Comparison of ENCODE assay signal across 8 mouse cellular contexts in the genomic region with DNA sequence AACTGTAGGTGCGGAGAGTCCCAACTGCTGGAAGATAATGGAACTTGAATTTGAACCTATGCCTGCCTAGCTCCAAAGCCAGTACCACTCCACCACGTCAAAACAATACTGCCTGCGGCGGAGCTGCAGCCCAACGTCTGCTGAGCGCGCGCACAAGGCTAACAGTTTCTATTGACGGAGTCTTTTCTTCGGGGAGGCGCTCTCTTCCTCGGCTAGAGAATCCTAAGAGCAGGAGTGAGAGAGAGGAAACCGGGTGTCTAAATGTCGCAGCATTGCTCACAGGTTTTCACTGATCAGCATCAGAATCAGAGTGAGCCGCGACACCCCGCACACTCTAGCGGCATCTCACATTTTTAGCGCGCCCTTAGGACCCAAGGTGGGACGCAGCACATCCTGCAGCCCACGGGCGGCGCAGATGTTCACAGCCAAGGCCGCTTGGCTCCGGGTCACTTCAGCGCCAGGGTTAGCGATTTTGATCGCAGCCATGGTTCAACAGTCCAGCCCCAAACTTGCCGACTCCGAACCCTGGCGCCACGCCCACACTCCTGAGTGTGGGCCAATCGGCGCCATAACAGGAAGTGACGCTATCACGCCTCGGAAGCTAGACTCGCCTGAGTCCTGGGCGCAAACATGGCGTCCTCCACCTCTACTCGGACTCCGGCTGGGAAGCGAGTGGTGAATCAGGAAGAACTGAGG. TPM values are rescaled to one million over a fixed set of nuclear protein-coding genes. Genes with fewer than 3 reads are reported as not detected.
DNase-seq lines count a peak whose midpoint lies in the region; ATAC-seq lines count a peak whose summit lies in the region.

TSS of gene Cct6b (minus strand) at position 580 of the 696 bp plus-strand sequence.
TSS of gene Zfp830 (plus strand) at position 604 of the 696 bp plus-strand sequence.

- ATAC-seq in activated CD4-positive, CD25-positive, alpha-beta regulatory T cell, adult 4 months: peak; percentile 98
- peak; percentile 98 for ATAC-seq in common myeloid progenitor, adult 5-6 weeks (replicated peaks; ENCODE audit: low read depth, poor library complexity, severe bottlenecking)
- ATAC-seq in hindbrain, embryonic 16.5 days: peak; percentile 100

- H3K27ac ChIP-seq in hindbrain, embryonic 16.5 days (ENCODE audit: low read depth, low read length): peak within 1 kb of the TSS; percentile 94

- no peaks in the 10 kb centered on the region for H3K36me3 ChIP-seq in hindbrain, embryonic 16.5 days (ENCODE audit: control insufficient read depth, insufficient read depth, low read length)

- H3K4me2 ChIP-seq in hindbrain, embryonic 16.5 days (ENCODE audit: low read length): peak within 1 kb of the TSS; percentile 99

- peak; percentile 92 for DNase-seq in gastrocnemius, adult 18-20 months (ENCODE audit: low spot score)
- peak; percentile 87 for DNase-seq in left cerebral cortex, adult 11 months (ENCODE audit: low spot score)
- peak; percentile 96 for DNase-seq in lung, postnatal 36 days
- peak; percentile 95 for DNase-seq in retina, embryonic 14.5 days (ENCODE audit: low spot score)
- DNase-seq in thymus, postnatal 4 days: peak; percentile 92

- under 1% methylated on average over 43 of the region's 44 CpGs for WGBS in hindbrain, embryonic 16.5 days

- H3K9me3 ChIP-seq in hindbrain, embryonic 16.5 days (ENCODE audit: control insufficient read depth, low read length): no peaks in the 10 kb centered on the region

- peak within 1 kb of the TSS; percentile 83 for H3K4me3 ChIP-seq in hindbrain, embryonic 16.5 days (ENCODE audit: low read length)

- peaks cover 20% of the 10 kb centered on the region for H3K4me1 ChIP-seq in hindbrain, embryonic 16.5 days (ENCODE audit: control insufficient read depth, insufficient read depth, low read depth, low read length)

- H3K27me3 ChIP-seq in hindbrain, embryonic 16.5 days (replicated peaks; ENCODE audit: control insufficient read depth, insufficient read depth, low read length): no peaks in the 10 kb centered on the region

- H3K9ac ChIP-seq in hindbrain, embryonic 16.5 days (ENCODE audit: low read depth, low read length): peak within 1 kb of the TSS; percentile 87

RNA-seq across cellular contexts. Expression of gene Cct6b, which starts in this region (rescaled TPM):
- under 1 TPM in 1 of 2 experiments, not detected in 1; 0.67 TPM for polyA plus RNA-seq in activated CD4-positive, CD25-positive, alpha-beta regulatory T cell, adult 4 months (2017; shearing (Covaris generic))
- not detected in 2 replicates for total RNA-seq in common myeloid progenitor, adult 5-6 weeks (2017)
- under 1 TPM in 1 of 2 experiments, not detected in 1; 0.36 TPM for total RNA-seq in gastrocnemius, adult 18-20 months (2021)
- 0.20 and 0.49 TPM in 2 replicates for polyA plus RNA-seq in hindbrain, embryonic 16.5 days (2015; fragmentation: Nextera tagmentation; extraction: Ambion mirVana)

RNA-seq across cellular contexts. Expression of gene Zfp830, which starts in this region (rescaled TPM):
- polyA plus RNA-seq in activated CD4-positive, CD25-positive, alpha-beta regulatory T cell, adult 4 months (2017; shearing (Covaris generic)): 10 to 100 TPM; 31.2 to 33.4 TPM
- total RNA-seq in common myeloid progenitor, adult 5-6 weeks (2017): 37.7 and 48.6 TPM in 2 replicates
- total RNA-seq in gastrocnemius, adult 18-20 months (2021): 10 to 100 TPM; 15.2 to 16.3 TPM
- 27.5 and 27.9 TPM in 2 replicates for polyA plus RNA-seq in hindbrain, embryonic 16.5 days (2015; fragmentation: Nextera tagmentation; extraction: Ambion mirVana)

Comparison
In these comparisons a context has a peak if more than half of its experiments do, and no peak if none do; other contexts are left out.
1. Peak in every context shown above with its lines: DNase-seq, ATAC-seq, H3K4me3 ChIP-seq and H3K27ac ChIP-seq.